Mouse (Mus musculus) intestine, embryonic 15.5 days (tissue): ENCODE results near the gene Itgav. TPM values are rescaled to one million over a fixed set of nuclear protein-coding genes. Genes with fewer than 3 reads are reported as not detected.
"Not testable (repeated sequence)": the region's sequence is repeated elsewhere in the genome, so short reads cannot be mapped to it uniquely, and the experiment has no call there.

ENCODE experiments used
- ATAC-seq: fragments of 200-750 bp; cut with Nextera tagmentation; 2 replicates; pipeline ENCODE4 v1.8.0; 2017; ENCODE audit warnings: moderate TSS enrichment, moderate library complexity
- H3K27ac ChIP-seq: fragments of 300-500 bp; sonication (generic); 2 replicates; pipeline ENCODE4 v1.5.1; 2015; ENCODE audit warnings: mild to moderate bottlenecking, inconsistent platforms
- H3K27me3 ChIP-seq: fragments of 300-500 bp; sonication (generic); replicated peaks from 2 replicates; pipeline ENCODE4 v1.6.1; 2015; ENCODE audit warnings: inconsistent platforms
- H3K36me3 ChIP-seq: fragments of 300-500 bp; sonication (generic); 2 replicates; pipeline ENCODE4 v1.6.1; 2015; ENCODE audit warnings: inconsistent platforms
- H3K4me1 ChIP-seq: fragments of 300-500 bp; sonication (generic); replicated peaks from 2 replicates; pipeline ENCODE4 v1.6.1; 2015; ENCODE audit warnings: inconsistent platforms
- H3K4me2 ChIP-seq: fragments of 300-500 bp; sonication (generic); replicated peaks from 2 replicates; pipeline ENCODE4 v1.6.1; 2015; ENCODE audit warnings: mild to moderate bottlenecking, inconsistent platforms
- H3K4me3 ChIP-seq: fragments of 300-500 bp; sonication (generic); replicated peaks from 2 replicates; pipeline ENCODE4 v1.5.1; 2015; ENCODE audit warnings: inconsistent platforms
- H3K9ac ChIP-seq: fragments of 300-500 bp; sonication (generic); 2 replicates; pipeline ENCODE4 v1.6.1; 2015; ENCODE audit warnings: inconsistent platforms
- H3K9me3 ChIP-seq: fragments of 300-500 bp; sonication (generic); 2 replicates; pipeline ENCODE4 v1.6.1; 2016; ENCODE audit warnings: inconsistent platforms
- WGBS: fragments of 180-500 bp; shearing (Covaris S2); methylation state at CpG from one replicate; pipeline ENCODE4 v1.1.7; 2015; 5-methylcytosine and 5-hydroxymethylcytosine counted together
- polyA plus RNA-seq: library from polyadenylated mRNA; unstranded; fragments of >200 nt; fragmentation: Nextera tagmentation; extraction: Ambion mirVana; gene quantifications from 2 replicates; pipeline ENCODE4 v1.2.1, GENCODE M21; 2015

Gene Itgav
- polyA plus RNA-seq, 1 experiment from 2014 or later, result 76.7 TPM

GRCm38 (mm10) chr2:83692651-83693545, 31.3 kb upstream of the Itgav start:
- no peaks in the 10 kb centered on the region for H3K36me3 ChIP-seq
- 43% methylated on average over 10 of the region's 10 CpGs for WGBS
- H3K4me3 ChIP-seq, result no peak overlapping the region
- H3K9ac ChIP-seq, result no peak overlapping the region
- H3K9me3 ChIP-seq, result no peaks in the 10 kb centered on the region
- no peaks in the 10 kb centered on the region for H3K27me3 ChIP-seq
- no peaks in the 10 kb centered on the region for H3K4me1 ChIP-seq
- H3K27ac ChIP-seq, result no peak overlapping the region
- no peak overlapping the region for H3K4me2 ChIP-seq
- ATAC-seq, result no peak

GRCm38 (mm10) chr2:83694061-83694460, 30.1 kb upstream of the Itgav start:
- Histone ChIP-seq H3K4me3 (no peak overlapping the region), H3K9ac (no peak overlapping the region), H3K27ac (no peak overlapping the region), H3K9me3 (no peaks in the 10 kb centered on the region), H3K36me3 (no peaks in the 10 kb centered on the region), H3K4me2 (no peak overlapping the region), H3K27me3 (no peaks in the 10 kb centered on the region), H3K4me1 (no peaks in the 10 kb centered on the region)
- 70% methylated on average over 7 of the region's 7 CpGs for WGBS
- ATAC-seq, result no peak

GRCm38 (mm10) chr2:83695345-83696247, 28.6 kb upstream of the Itgav start:
- H3K9ac ChIP-seq, result no peak overlapping the region
- H3K27ac ChIP-seq, result no peak overlapping the region
- no peaks in the 10 kb centered on the region for H3K4me1 ChIP-seq
- no peak for ATAC-seq
- no peaks in the 10 kb centered on the region for H3K36me3 ChIP-seq
- 78% methylated on average over 11 of the region's 11 CpGs for WGBS
- no peak overlapping the region for H3K4me2 ChIP-seq
- no peak overlapping the region for H3K4me3 ChIP-seq
- no peaks in the 10 kb centered on the region for H3K27me3 ChIP-seq
- H3K9me3 ChIP-seq, result no peaks in the 10 kb centered on the region

- Histone ChIP-seq H3K9ac (no peak overlapping the region), H3K9me3 (no peaks in the 10 kb centered on the region), H3K4me2 (no peak overlapping the region), H3K36me3 (no peaks in the 10 kb centered on the region), H3K27ac (no peak overlapping the region), H3K4me3 (no peak overlapping the region), H3K27me3 (no peaks in the 10 kb centered on the region), H3K4me1 (0 out of 2 replicates have a peak, but pooled peaks cover 3% of the 10 kb centered on the region)
- WGBS, result 53% methylated on average over 1 of the region's 1 CpGs
- no peak for ATAC-seq
Observed at GRCm38 (mm10) chr2:83698484-83698883, 25.7 kb upstream of the Itgav start.

GRCm38 (mm10) chr2:83699324-83699723, 24.9 kb upstream of the Itgav start:
- Histone ChIP-seq H3K4me3 (no peak overlapping the region), H3K36me3 (no peaks in the 10 kb centered on the region), H3K4me1 (0 out of 2 replicates have a peak, but pooled peaks cover 3% of the 10 kb centered on the region), H3K9me3 (no peaks in the 10 kb centered on the region), H3K4me2 (no peak overlapping the region), H3K27me3 (no peaks in the 10 kb centered on the region), H3K27ac (no peak overlapping the region), H3K9ac (no peak overlapping the region)
- no peak for ATAC-seq
- 36% methylated on average over 1 of the region's 1 CpGs for WGBS

GRCm38 (mm10) chr2:83700667-83701066, 23.5 kb upstream of the Itgav start:
- no peak for ATAC-seq

GRCm38 (mm10) chr2:83702411-83702810, 21.8 kb upstream of the Itgav start:
- 0 out of 2 replicates have a peak, but pooled peaks cover 3% of the 10 kb centered on the region for H3K4me1 ChIP-seq
- no peak overlapping the region for H3K4me2 ChIP-seq
- WGBS, result 88% methylated on average over 6 of the region's 7 CpGs
- H3K9ac ChIP-seq, result no peak overlapping the region
- ATAC-seq, result no peak
- no peak overlapping the region for H3K4me3 ChIP-seq
- no peaks in the 10 kb centered on the region for H3K36me3 ChIP-seq
- H3K27ac ChIP-seq, result no peak overlapping the region
- no peaks in the 10 kb centered on the region for H3K9me3 ChIP-seq
- no peaks in the 10 kb centered on the region for H3K27me3 ChIP-seq

More at GRCm38 (mm10) chr2:83700667-83701066, 23.5 kb upstream of the Itgav start:
- WGBS, result 62% methylated on average over 4 of the region's 4 CpGs
- H3K27me3 ChIP-seq, result no peaks in the 10 kb centered on the region
- 0 out of 2 replicates have a peak, but pooled peaks cover 3% of the 10 kb centered on the region for H3K4me1 ChIP-seq
- no peak overlapping the region for H3K4me2 ChIP-seq
- H3K4me3 ChIP-seq, result no peak overlapping the region
- no peaks in the 10 kb centered on the region for H3K9me3 ChIP-seq
- H3K9ac ChIP-seq, result no peak overlapping the region
- H3K27ac ChIP-seq, result no peak overlapping the region
- H3K36me3 ChIP-seq, result no peaks in the 10 kb centered on the region

- no peaks in the 10 kb centered on the region for H3K27me3 ChIP-seq
- no peak overlapping the region for H3K9ac ChIP-seq
- 45% methylated on average over 9 of the region's 9 CpGs for WGBS
- H3K27ac ChIP-seq, result no peak overlapping the region
- peaks cover 12% of the 10 kb centered on the region for H3K4me1 ChIP-seq
- no peak overlapping the region for H3K4me3 ChIP-seq
- H3K9me3 ChIP-seq, result no peaks in the 10 kb centered on the region
- no peak for ATAC-seq
- no peak overlapping the region for H3K4me2 ChIP-seq
- no peaks in the 10 kb centered on the region for H3K36me3 ChIP-seq
Observed at GRCm38 (mm10) chr2:83705580-83706158, 18.5 kb upstream of the Itgav start.

- H3K4me3 ChIP-seq, result no peak overlapping the region
- WGBS, result 21% methylated on average over 11 of the region's 11 CpGs
- H3K27me3 ChIP-seq, result no peaks in the 10 kb centered on the region
- no peak overlapping the region for H3K9ac ChIP-seq
- peak overlapping the region; percentile 51 for H3K27ac ChIP-seq
- no peak overlapping the region for H3K4me2 ChIP-seq
- no peaks in the 10 kb centered on the region for H3K36me3 ChIP-seq
- peak; percentile 84 for ATAC-seq
- no peaks in the 10 kb centered on the region for H3K9me3 ChIP-seq
- peaks cover 10% of the 10 kb centered on the region for H3K4me1 ChIP-seq
Observed at GRCm38 (mm10) chr2:83709896-83710524, 14.2 kb upstream of the Itgav start.

- H3K27ac ChIP-seq, ATAC-seq, H3K9me3 ChIP-seq, H3K4me1 ChIP-seq, H3K27me3 ChIP-seq, H3K36me3 ChIP-seq, H3K9ac ChIP-seq, H3K4me2 ChIP-seq, H3K4me3 ChIP-seq: not testable (repeated sequence)
- 67% methylated on average over 7 of the region's 7 CpGs for WGBS
Observed at GRCm38 (mm10) chr2:83713281-83713680, 10.9 kb upstream of the Itgav start.

- 78% methylated on average over 5 of the region's 5 CpGs for WGBS
- no peak for ATAC-seq
- no peak overlapping the region for H3K9ac ChIP-seq
- no peak overlapping the region for H3K4me3 ChIP-seq
- H3K4me1 ChIP-seq, result peaks cover 9% of the 10 kb centered on the region
- H3K9me3 ChIP-seq, result no peaks in the 10 kb centered on the region
- H3K4me2 ChIP-seq, result no peak overlapping the region
- H3K27me3 ChIP-seq, result no peaks in the 10 kb centered on the region
- H3K27ac ChIP-seq, result no peak overlapping the region
- no peaks in the 10 kb centered on the region for H3K36me3 ChIP-seq
Observed at GRCm38 (mm10) chr2:83713946-83714345, 10.3 kb upstream of the Itgav start.

GRCm38 (mm10) chr2:83714783-83715182, 9.4 kb upstream of the Itgav start:
- Histone ChIP-seq H3K9ac (no peak overlapping the region), H3K4me1 (peaks cover under 1% of the 10 kb centered on the region), H3K4me2 (no peak overlapping the region), H3K9me3 (no peaks in the 10 kb centered on the region), H3K27me3 (no peaks in the 10 kb centered on the region), H3K36me3 (no peaks in the 10 kb centered on the region), H3K4me3 (no peak overlapping the region), H3K27ac (no peak overlapping the region)
- 15% methylated on average over 6 of the region's 6 CpGs for WGBS
- peak; percentile 82 for ATAC-seq
